Mouse (Mus musculus) heart, postnatal 0 days (tissue): ENCODE results near the gene Olfr204.

ENCODE experiments used
- CTCF ChIP-seq: IDR thresholded peaks from 2 replicates; pipeline ENCODE4 v1.5.1; 2016; ENCODE audit warnings: antibody characterized with exemption, control low read depth, low read depth
- EP300 ChIP-seq: IDR thresholded peaks from 2 replicates; pipeline ENCODE4 v1.6.1; 2016; ENCODE audit warnings: antibody characterized with exemption, low read depth

DNA sequence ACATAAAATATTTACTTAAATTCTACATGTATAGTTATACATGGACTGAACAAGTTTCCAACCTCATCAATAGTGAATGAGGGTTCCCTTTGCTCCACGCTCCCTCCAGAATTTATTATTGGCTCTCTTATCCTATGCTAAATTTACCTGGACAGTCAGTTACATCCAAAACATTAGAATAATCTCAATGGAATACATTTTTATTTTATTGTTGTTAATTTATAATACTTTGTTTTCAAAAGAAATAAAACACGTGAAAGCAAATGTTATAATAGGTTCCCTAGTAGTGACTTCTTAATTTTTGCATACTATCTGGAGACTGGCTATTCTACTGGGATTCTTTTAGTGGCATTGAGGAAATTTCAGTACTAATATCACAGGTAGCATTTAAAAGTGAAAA lies 19.5 kb downstream of the Olfr204 start, which contains the start of gene Olfr203:
- TF ChIP-seq CTCF (no peak), EP300 (no peak)
